Mouse (Mus musculus) urinary bladder, postnatal 4 days (tissue): ENCODE measurements around the gene Med15.
"Not testable (repeated sequence)": the region's sequence is repeated elsewhere in the genome, so short reads cannot be mapped to it uniquely, and the experiment has no call there.

Experiments
- DNase-seq, 2 experiments: peaks; one replicate each; pipeline ENCODE4 v3.0.0; 2021 to 2022; ENCODE audit warnings: low spot score in 2 of 2

The Med15 gene

GRCm38 (mm10) chr16:17732841-17733340 is at the start of gene Med15:
Med15 (minus strand) TSS chr16:17732891.
- no peak for DNase-seq

GRCm38 (mm10) chr16:17779692-17780091 is 47.0 kb upstream of the Med15 start:
- DNase-seq = no peak

GRCm38 (mm10) chr16:17778223-17778622 is 45.5 kb upstream of the Med15 start:
- DNase-seq = no peak

- DNase-seq = no peak
Observed at GRCm38 (mm10) chr16:17776828-17777227, 44.1 kb upstream of the Med15 start.

- DNase-seq = no peak
Observed at GRCm38 (mm10) chr16:17771117-17771865, 38.6 kb upstream of the Med15 start.

- DNase-seq = no peak
Observed at GRCm38 (mm10) chr16:17768834-17769233, 36.1 kb upstream of the Med15 start.

GRCm38 (mm10) chr16:17764108-17764511 is 31.4 kb upstream of the Med15 start:
- DNase-seq = no peak

- no peak for DNase-seq
Observed at GRCm38 (mm10) chr16:17761074-17761473, 28.4 kb upstream of the Med15 start.

- DNase-seq = no peak
Observed at GRCm38 (mm10) chr16:17760657-17761056, 28.0 kb upstream of the Med15 start.

GRCm38 (mm10) chr16:17759813-17760321 is 27.2 kb upstream of the Med15 start:
- peak; percentile 43 to 63 for DNase-seq

GRCm38 (mm10) chr16:17759344-17759773 is 26.7 kb upstream of the Med15 start, which contains the start of gene Klhl22:
Klhl22 (plus strand) TSS chr16:17759618.
- peak; percentile 90 to 94 for DNase-seq

- DNase-seq = no peak
Observed at GRCm38 (mm10) chr16:17758902-17759301, 26.2 kb upstream of the Med15 start.

- no peak for DNase-seq
Observed at GRCm38 (mm10) chr16:17757756-17758155, 25.1 kb upstream of the Med15 start.

- DNase-seq = no peak
Observed at GRCm38 (mm10) chr16:17753686-17754085, 21.0 kb upstream of the Med15 start.

- peak in 1 of 2 experiments; percentile 36 for DNase-seq
Observed at GRCm38 (mm10) chr16:17753001-17753400, 20.3 kb upstream of the Med15 start.

GRCm38 (mm10) chr16:17745067-17745466 is 12.4 kb upstream of the Med15 start:
- no peak for DNase-seq

- DNase-seq = no peak
Observed at GRCm38 (mm10) chr16:17744536-17744935, 11.8 kb upstream of the Med15 start.

GRCm38 (mm10) chr16:17743279-17743678 is 10.6 kb upstream of the Med15 start:
- DNase-seq = no peak

GRCm38 (mm10) chr16:17742810-17743209 is 10.1 kb upstream of the Med15 start:
- DNase-seq = no peak

- DNase-seq = no peak
Observed at GRCm38 (mm10) chr16:17740080-17740479, 7.4 kb upstream of the Med15 start.

GRCm38 (mm10) chr16:17736156-17736555 is 3.5 kb upstream of the Med15 start:
- DNase-seq = no peak

- DNase-seq = not testable (repeated sequence)
Observed at GRCm38 (mm10) chr16:17734872-17735271, 2.2 kb upstream of the Med15 start.

- DNase-seq = no peak
Observed at GRCm38 (mm10) chr16:17733646-17734045, 955 bp upstream of the Med15 start.
